Mouse (Mus musculus): Measurements from ENCODE around the gene Hes1. TPM values are rescaled to one million over a fixed set of nuclear protein-coding genes. Genes with fewer than 3 reads are reported as not detected.

Hes1 gene
- polyA plus RNA-seq, 1 experiment from 2014 or later, result 89.1 TPM

DNA sequence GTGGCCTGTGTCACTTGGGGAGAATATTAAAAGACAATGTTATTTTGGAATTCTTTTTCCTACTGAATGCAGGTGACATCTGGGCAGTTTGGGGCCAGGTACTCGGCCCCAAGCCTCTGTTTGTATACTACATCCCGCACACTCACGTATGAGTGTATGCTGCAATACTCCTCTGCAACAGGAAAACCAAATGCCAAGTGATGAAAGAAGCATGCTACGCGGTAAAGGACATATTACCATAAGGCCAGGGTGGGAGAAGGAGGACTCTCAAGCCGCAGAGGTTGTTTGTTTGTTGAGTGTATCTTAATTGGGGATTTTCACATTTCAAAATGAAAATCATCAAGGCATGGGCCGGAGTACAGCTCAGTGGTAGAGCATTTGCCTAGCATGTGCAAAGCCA is 17.2 kb upstream of the Hes1 start:
- no peaks in the 10 kb centered on the region for H3K27me3 ChIP-seq (replicated peaks; ENCODE audit: insufficient read depth, low read length)
- H3K9ac ChIP-seq (replicated peaks; ENCODE audit: low read depth), result no peak overlapping the region
- H3K4me3 ChIP-seq (ENCODE audit: low read depth, low read length), result no peak overlapping the region
- no peak for DNase-seq (ENCODE audit: low spot score)
- TF ChIP-seq EP300 (IDR thresholded peaks at IDR 0.05), result no peak
- TF ChIP-seq CTCF (IDR thresholded peaks at IDR 0.05), result no peak
- ATAC-seq, result peak; percentile 29; the same call in 1 of the 2 replicates
- 56% methylated on average over 7 of the region's 7 CpGs for WGBS
- no peaks in the 10 kb centered on the region; the same call in 1 of the 2 replicates for H3K4me1 ChIP-seq (ENCODE audit: insufficient read depth, low read depth, low read length)
- no peaks in the 10 kb centered on the region for H3K36me3 ChIP-seq (ENCODE audit: insufficient read depth, low read length)
- H3K27ac ChIP-seq (ENCODE audit: low read length), result peak overlapping the region; percentile 61; the same call in 1 of the 2 replicates
- H3K4me2 ChIP-seq (replicated peaks; ENCODE audit: low read depth, low read length), result no peak overlapping the region
- no peaks in the 10 kb centered on the region for H3K9me3 ChIP-seq (ENCODE audit: low read length)

DNA sequence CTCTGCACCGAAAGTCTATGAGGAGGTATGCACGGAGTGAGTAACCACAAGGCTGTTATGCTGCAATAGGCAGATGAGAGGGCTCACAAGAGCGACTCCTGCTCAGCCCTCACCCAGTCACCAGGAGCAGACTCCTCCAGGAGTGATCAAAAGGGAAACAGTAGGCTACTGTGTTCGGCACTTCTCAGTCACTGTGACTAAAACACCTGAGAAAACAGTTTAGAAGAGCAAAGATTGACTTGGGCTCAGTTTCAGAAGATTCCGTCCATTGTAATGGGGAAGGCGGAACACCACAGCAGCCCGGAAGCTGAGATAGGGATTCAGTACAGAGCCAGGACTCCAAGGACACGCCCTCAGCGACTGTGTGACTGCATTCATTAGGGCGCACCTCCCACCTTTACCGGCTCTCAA is 16.8 kb upstream of the Hes1 start:
- Histone ChIP-seq H3K9ac (replicated peaks; ENCODE audit: low read depth) (no peak overlapping the region), H3K4me3 (ENCODE audit: low read depth, low read length) (no peak overlapping the region), H3K4me1 (ENCODE audit: insufficient read depth, low read depth, low read length) (no peaks in the 10 kb centered on the region; the same call in 1 of the 2 replicates), H3K4me2 (replicated peaks; ENCODE audit: low read depth, low read length) (peak overlapping the region; percentile 27; the same call in 1 of the 2 replicates), H3K36me3 (ENCODE audit: insufficient read depth, low read length) (no peaks in the 10 kb centered on the region), H3K27ac (ENCODE audit: low read length) (peak overlapping the region; percentile 61; the same call in 1 of the 2 replicates), H3K27me3 (replicated peaks; ENCODE audit: insufficient read depth, low read length) (no peaks in the 10 kb centered on the region), H3K9me3 (ENCODE audit: low read length) (no peaks in the 10 kb centered on the region)
- ATAC-seq, result peak; percentile 92
- peak; percentile 86 for DNase-seq (ENCODE audit: low spot score)
- 35% methylated on average over 11 of the region's 11 CpGs for WGBS
- TF ChIP-seq EP300 (IDR thresholded peaks at IDR 0.05) (no peak), CTCF (IDR thresholded peaks at IDR 0.05) (no peak)

DNA sequence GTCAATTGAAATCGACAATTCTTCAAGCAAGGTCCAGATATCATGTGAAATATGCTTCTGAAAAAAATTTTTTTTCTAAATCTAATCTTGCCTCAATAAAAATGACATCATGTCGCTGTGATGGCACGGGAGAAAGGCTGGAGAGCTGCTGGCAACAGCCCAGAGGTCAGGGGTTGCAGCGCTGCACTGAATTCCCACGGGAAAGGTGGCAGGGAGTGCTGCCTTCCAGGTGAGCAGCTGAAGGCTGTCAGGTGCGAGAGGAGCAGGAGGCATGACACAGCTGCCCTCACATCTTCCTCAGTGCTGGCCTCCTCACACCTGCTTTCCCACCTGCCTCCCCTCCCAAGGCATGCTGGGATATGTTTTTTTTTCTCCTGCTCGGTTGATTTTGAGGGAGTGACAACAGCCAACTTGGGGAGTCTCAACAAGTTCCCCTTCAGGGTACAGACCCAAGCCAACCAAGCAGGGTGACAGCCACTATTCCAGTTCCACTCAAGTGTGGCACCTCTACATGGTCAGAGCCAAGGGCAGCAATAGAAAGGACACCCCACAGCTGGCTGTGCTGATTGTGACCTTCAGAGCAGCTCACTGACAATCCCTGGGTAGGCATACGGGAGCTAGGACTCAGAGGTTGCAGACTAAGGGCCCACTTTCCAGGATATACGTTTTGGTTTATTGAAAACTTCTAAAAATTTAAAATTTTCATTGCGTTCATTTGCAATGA is 13.3 kb upstream of the Hes1 start:
- Histone ChIP-seq H3K9ac (replicated peaks; ENCODE audit: low read depth) (no peak overlapping the region), H3K27ac (ENCODE audit: low read length) (no peak overlapping the region), H3K27me3 (replicated peaks; ENCODE audit: insufficient read depth, low read length) (no peaks in the 10 kb centered on the region), H3K4me3 (ENCODE audit: low read depth, low read length) (no peak overlapping the region), H3K36me3 (ENCODE audit: insufficient read depth, low read length) (no peaks in the 10 kb centered on the region), H3K9me3 (ENCODE audit: low read length) (no peaks in the 10 kb centered on the region), H3K4me1 (ENCODE audit: insufficient read depth, low read depth, low read length) (no peaks in the 10 kb centered on the region; the same call in none of the 2 replicates), H3K4me2 (replicated peaks; ENCODE audit: low read depth, low read length) (no peak overlapping the region)
- 46% methylated on average over 10 of the region's 10 CpGs for WGBS
- no peak for DNase-seq (ENCODE audit: low spot score)
- ATAC-seq, result no peak
- TF ChIP-seq EP300 (IDR thresholded peaks at IDR 0.05) (no peak), CTCF (IDR thresholded peaks at IDR 0.05) (no peak)

DNA sequence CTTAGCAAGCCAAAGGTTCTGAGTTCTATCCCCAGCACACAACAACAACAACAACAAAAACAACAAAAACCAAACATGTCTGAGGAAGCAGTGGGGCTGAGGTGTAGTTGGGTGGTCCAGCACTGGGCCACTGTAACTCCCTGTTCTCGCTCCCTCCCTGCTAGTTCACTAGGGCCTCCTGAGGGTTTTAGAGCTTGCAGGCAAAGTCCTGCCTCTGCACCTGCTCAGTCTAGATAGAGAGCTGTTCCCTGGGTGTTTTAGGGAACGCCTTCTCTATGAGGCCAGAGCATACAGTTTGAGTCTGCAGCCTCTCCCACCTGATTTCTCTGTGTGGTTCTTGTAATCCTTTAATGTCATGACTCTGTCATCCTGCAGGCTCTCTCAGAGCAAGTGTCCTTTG is 11.9 kb upstream of the Hes1 start:
- WGBS, result 85% methylated on average over 2 of the region's 2 CpGs
- Histone ChIP-seq H3K27ac (ENCODE audit: low read length) (no peak overlapping the region), H3K4me2 (replicated peaks; ENCODE audit: low read depth, low read length) (no peak overlapping the region), H3K4me3 (ENCODE audit: low read depth, low read length) (no peak overlapping the region), H3K4me1 (ENCODE audit: insufficient read depth, low read depth, low read length) (no peaks in the 10 kb centered on the region; the same call in 1 of the 2 replicates), H3K36me3 (ENCODE audit: insufficient read depth, low read length) (no peaks in the 10 kb centered on the region), H3K27me3 (replicated peaks; ENCODE audit: insufficient read depth, low read length) (no peaks in the 10 kb centered on the region), H3K9ac (replicated peaks; ENCODE audit: low read depth) (no peak overlapping the region), H3K9me3 (ENCODE audit: low read length) (no peaks in the 10 kb centered on the region)
- no peak for DNase-seq (ENCODE audit: low spot score)
- TF ChIP-seq EP300 (IDR thresholded peaks at IDR 0.05) (no peak), CTCF (IDR thresholded peaks at IDR 0.05) (no peak)
- no peak for ATAC-seq

DNA sequence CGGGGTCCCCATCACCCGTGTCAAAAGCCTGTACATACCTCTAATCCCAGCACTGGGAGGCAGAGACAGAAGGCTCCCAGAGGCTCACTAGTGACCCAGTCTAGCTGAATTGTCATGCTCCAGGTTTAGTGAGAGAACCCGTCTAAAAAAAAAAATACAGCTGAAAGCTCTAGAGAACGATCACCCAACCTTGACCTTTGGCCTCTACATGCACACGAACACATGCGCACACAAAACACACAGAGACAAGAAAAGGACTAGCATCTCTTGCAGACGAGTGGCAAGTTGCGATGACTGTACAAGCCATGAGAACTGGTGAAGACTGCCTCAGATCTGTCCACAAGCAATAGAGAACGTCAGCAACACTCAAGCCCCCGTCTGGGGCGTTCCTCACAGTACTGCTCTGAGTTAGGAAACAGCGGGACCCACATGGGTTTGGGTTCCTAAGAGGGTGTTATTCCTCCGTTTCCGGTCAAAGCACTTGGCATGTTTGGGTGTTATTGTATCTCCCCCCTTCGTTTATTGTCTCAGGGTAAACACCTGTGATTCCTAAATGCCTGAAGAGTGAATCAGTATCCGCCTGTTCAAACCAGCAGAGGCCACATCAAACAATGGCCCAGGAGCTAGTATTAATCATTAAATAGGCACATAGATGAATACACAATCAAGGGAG is 11.2 kb upstream of the Hes1 start:
- 32% methylated on average over 16 of the region's 16 CpGs for WGBS
- H3K9me3 ChIP-seq (ENCODE audit: low read length), result no peaks in the 10 kb centered on the region
- TF ChIP-seq EP300 (IDR thresholded peaks at IDR 0.05), result peak; percentile 92
- TF ChIP-seq CTCF (IDR thresholded peaks at IDR 0.05), result no peak
- H3K9ac ChIP-seq (replicated peaks; ENCODE audit: low read depth), result no peak overlapping the region
- peak; percentile 60 for ATAC-seq
- no peak overlapping the region for H3K27ac ChIP-seq (ENCODE audit: low read length)
- H3K4me3 ChIP-seq (ENCODE audit: low read depth, low read length), result no peak overlapping the region
- no peak overlapping the region for H3K4me2 ChIP-seq (replicated peaks; ENCODE audit: low read depth, low read length)
- peaks cover under 1% of the 10 kb centered on the region; the same call in 1 of the 2 replicates for H3K4me1 ChIP-seq (ENCODE audit: insufficient read depth, low read depth, low read length)
- no peaks in the 10 kb centered on the region for H3K27me3 ChIP-seq (replicated peaks; ENCODE audit: insufficient read depth, low read length)
- peak; percentile 76 for DNase-seq (ENCODE audit: low spot score)
- H3K36me3 ChIP-seq (ENCODE audit: insufficient read depth, low read length), result no peaks in the 10 kb centered on the region

DNA sequence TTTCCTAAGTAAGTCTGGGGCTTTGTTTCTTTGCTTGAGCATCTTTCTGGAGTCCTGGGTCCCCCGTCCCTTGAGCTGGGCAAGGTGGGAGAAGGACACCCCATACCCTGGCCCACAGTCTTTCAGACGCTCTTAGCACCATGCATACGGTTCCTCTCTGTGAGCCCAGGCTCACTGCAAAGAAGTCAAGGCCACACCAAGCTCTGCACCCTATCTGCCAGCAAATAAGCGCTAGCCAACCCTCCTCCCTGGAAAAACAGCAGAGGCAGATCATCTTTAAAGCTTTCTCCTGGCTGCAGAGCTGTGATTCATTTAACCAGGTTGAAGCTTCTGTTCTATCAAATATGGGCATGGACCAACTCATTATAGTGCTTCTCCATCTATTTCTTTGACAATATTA is 9.6 kb upstream of the Hes1 start:
- no peak for DNase-seq (ENCODE audit: low spot score)
- peaks cover 10% of the 10 kb centered on the region; the same call in 1 of the 2 replicates for H3K4me1 ChIP-seq (ENCODE audit: insufficient read depth, low read depth, low read length)
- WGBS, result 81% methylated on average over 4 of the region's 4 CpGs

More for the DNA sequence above, 9.6 kb upstream of the Hes1 start:
- TF ChIP-seq EP300 (IDR thresholded peaks at IDR 0.05) (no peak), CTCF (IDR thresholded peaks at IDR 0.05) (no peak)
- H3K9me3 ChIP-seq (ENCODE audit: low read length), result no peaks in the 10 kb centered on the region
- no peaks in the 10 kb centered on the region for H3K36me3 ChIP-seq (ENCODE audit: insufficient read depth, low read length)
- no peak overlapping the region for H3K27ac ChIP-seq (ENCODE audit: low read length)
- H3K27me3 ChIP-seq (replicated peaks; ENCODE audit: insufficient read depth, low read length), result no peaks in the 10 kb centered on the region
- no peak for ATAC-seq
- no peak overlapping the region for H3K4me2 ChIP-seq (replicated peaks; ENCODE audit: low read depth, low read length)
- H3K4me3 ChIP-seq (ENCODE audit: low read depth, low read length), result no peak overlapping the region
- no peak overlapping the region for H3K9ac ChIP-seq (replicated peaks; ENCODE audit: low read depth)
